Comparison of ENCODE assay signal across 13 mouse cellular contexts in genomic region chr8:105810245-105810786, GRCm38 (mm10). TPM values are rescaled to one million over a fixed set of nuclear protein-coding genes. Genes with fewer than 3 reads are reported as not detected.
DNase-seq lines count a peak whose midpoint lies in the region; ATAC-seq lines count a peak whose summit lies in the region.
"Had no signal": no experiment of that assay in that cellular context is flagged by ENCODE, and none has a peak within 500 bp of the region (broad histone marks: within the 10 kb centered on the region; RNA-seq: fewer than 3 reads in every experiment).

No protein-coding gene starts in this region.

- 75% methylated on average over 6 of the region's 6 CpGs for WGBS in heart, embryonic 16.5 days
- WGBS in liver, embryonic 16.5 days (ENCODE audit: insufficient replicate concordance), result 40% methylated on average over 6 of the region's 6 CpGs
- WGBS in hindbrain, embryonic 16.5 days, result 79% methylated on average over 6 of the region's 6 CpGs

- H3K9ac ChIP-seq in heart, embryonic 16.5 days (ENCODE audit: low read length), result 0 out of 2 replicates have a peak overlapping the region, but pooled peaks have one; percentile 9
- peak overlapping the region; percentile 35 for H3K9ac ChIP-seq in liver, embryonic 16.5 days (ENCODE audit: low read depth, low read length)
- no peak overlapping the region for H3K9ac ChIP-seq in hindbrain, embryonic 16.5 days (ENCODE audit: low read depth, low read length)
- H3K9ac ChIP-seq: forebrain, embryonic 13.5 days; intestine, embryonic 15.5 days; midbrain, embryonic 13.5 days had no signal

- no peak overlapping the region for H3K4me2 ChIP-seq in heart, embryonic 16.5 days (ENCODE audit: low read depth, low read length)
- peak overlapping the region; percentile 49 for H3K4me2 ChIP-seq in liver, embryonic 16.5 days (ENCODE audit: low read depth, low read length)
- H3K4me2 ChIP-seq in hindbrain, embryonic 16.5 days (ENCODE audit: low read length), result no peak overlapping the region
- H3K4me2 ChIP-seq: forebrain, embryonic 13.5 days; intestine, embryonic 15.5 days; midbrain, embryonic 13.5 days had no signal

- DNase-seq in heart, postnatal 10 days, result no peak
- DNase-seq in B cell, adult 2 months, result peak; percentile 44 to 50
- peak; percentile 50 for DNase-seq in T-cell, adult 2 months (ENCODE audit: low spot score)
- DNase-seq in left cerebral cortex, postnatal 10 days (ENCODE audit: extremely low spot score in 1 of 2, low spot score in 2 of 2), result no peak
- no peak for DNase-seq in cerebellum, adult 11 months
- DNase-seq: lung, adult 18-20 months had no signal

- H3K4me1 ChIP-seq in heart, embryonic 16.5 days (ENCODE audit: control insufficient read depth, insufficient read depth, low read length), result peaks cover 20% of the 10 kb centered on the region
- peaks cover 86% of the 10 kb centered on the region for H3K4me1 ChIP-seq in liver, embryonic 16.5 days (ENCODE audit: control insufficient read depth, low read depth, low read length)
- H3K4me1 ChIP-seq in hindbrain, embryonic 16.5 days (ENCODE audit: control insufficient read depth, insufficient read depth, low read depth, low read length), result no peaks in the 10 kb centered on the region; the same call in 1 of the 2 replicates
- H3K4me1 ChIP-seq: forebrain, embryonic 13.5 days; intestine, embryonic 15.5 days had no signal

- no peak for ATAC-seq in heart, embryonic 16.5 days (replicated peaks; ENCODE audit: extremely low read depth, insufficient read depth, low FRiP score)
- ATAC-seq in liver, embryonic 16.5 days (ENCODE audit: low read depth), result no peak; the same call in 1 of the 2 replicates
- ATAC-seq in hindbrain, embryonic 16.5 days, result no peak
- ATAC-seq: forebrain, embryonic 13.5 days; intestine, embryonic 15.5 days; midbrain, embryonic 13.5 days had no signal

- H3K27me3 ChIP-seq in heart, embryonic 16.5 days (ENCODE audit: control insufficient read depth, insufficient read depth, low read length), result no peaks in the 10 kb centered on the region
- H3K27me3 ChIP-seq in liver, embryonic 16.5 days (ENCODE audit: control insufficient read depth, insufficient read depth, low read depth, low read length), result no peaks in the 10 kb centered on the region
- no peaks in the 10 kb centered on the region for H3K27me3 ChIP-seq in hindbrain, embryonic 16.5 days (replicated peaks; ENCODE audit: control insufficient read depth, insufficient read depth, low read length)
- H3K27me3 ChIP-seq: forebrain, embryonic 13.5 days; intestine, embryonic 15.5 days; midbrain, embryonic 13.5 days had no signal

- intact Hi-C loops in heart, postnatal 10 days (cut with DNase I), result no loop called here
- intact Hi-C loops in left cerebral cortex, postnatal 10 days (cut with DNase I), result no loop called here

- no peaks in the 10 kb centered on the region for H3K9me3 ChIP-seq in heart, embryonic 16.5 days (replicated peaks; ENCODE audit: control insufficient read depth, low read length)
- H3K9me3 ChIP-seq in liver, embryonic 16.5 days (replicated peaks; ENCODE audit: control insufficient read depth, low read length), result no peaks in the 10 kb centered on the region
- H3K9me3 ChIP-seq in hindbrain, embryonic 16.5 days (ENCODE audit: control insufficient read depth, low read length), result no peaks in the 10 kb centered on the region
- H3K9me3 ChIP-seq: forebrain, embryonic 13.5 days; intestine, embryonic 15.5 days; midbrain, embryonic 13.5 days had no signal

- H3K27ac ChIP-seq in heart, embryonic 16.5 days (ENCODE audit: low read length), result peak overlapping the region; percentile 49; the same call in 1 of the 2 replicates
- H3K27ac ChIP-seq in liver, embryonic 16.5 days (ENCODE audit: low read length), result peak overlapping the region; percentile 51
- no peak overlapping the region for H3K27ac ChIP-seq in hindbrain, embryonic 16.5 days (ENCODE audit: low read depth, low read length)
- H3K27ac ChIP-seq: forebrain, embryonic 13.5 days; intestine, embryonic 15.5 days; midbrain, embryonic 13.5 days had no signal

- H3K36me3 ChIP-seq in heart, embryonic 16.5 days (ENCODE audit: control insufficient read depth, insufficient read depth), result peaks cover 3% of the 10 kb centered on the region; the same call in 1 of the 2 replicates
- H3K36me3 ChIP-seq in liver, embryonic 16.5 days (ENCODE audit: control insufficient read depth, insufficient read depth), result peaks cover 68% of the 10 kb centered on the region
- H3K36me3 ChIP-seq in hindbrain, embryonic 16.5 days (ENCODE audit: control insufficient read depth, insufficient read depth, low read length), result no peaks in the 10 kb centered on the region

- no peak overlapping the region for H3K4me3 ChIP-seq in heart, embryonic 16.5 days (ENCODE audit: low read length)
- H3K4me3 ChIP-seq in liver, embryonic 16.5 days (ENCODE audit: low read depth, low read length), result peak overlapping the region; percentile 25
- no peak overlapping the region for H3K4me3 ChIP-seq in hindbrain, embryonic 16.5 days (ENCODE audit: low read length)
- H3K4me3 ChIP-seq: forebrain, embryonic 13.5 days; intestine, embryonic 15.5 days; midbrain, embryonic 13.5 days had no signal

RNA-seq across cellular contexts. Expression of gene Ranbp10, which starts 16.8 kb away (rescaled TPM):
- polyA plus RNA-seq in heart, embryonic 16.5 days (2015; fragmentation: Nextera tagmentation; extraction: Ambion mirVana), result 8.3 and 9.2 TPM in 2 replicates
- 10 to 100 TPM; 24.2 to 24.5 TPM for total RNA-seq in heart, postnatal 10 days (2021)
- 44.3 and 50.1 TPM in 2 replicates for polyA plus RNA-seq in liver, embryonic 16.5 days (2015; fragmentation: Nextera tagmentation; extraction: Ambion mirVana)
- polyA plus RNA-seq in hindbrain, embryonic 16.5 days (2015; fragmentation: Nextera tagmentation; extraction: Ambion mirVana), result 8.9 and 9.3 TPM in 2 replicates
- 10 to 100 TPM; 23.0 to 23.7 TPM for total RNA-seq in left cerebral cortex, postnatal 10 days (2021)

RNA-seq across cellular contexts. Expression of gene Tsnaxip1, which starts 17.2 kb away (rescaled TPM):
- 0.43 and 0.64 TPM in 2 replicates for polyA plus RNA-seq in heart, embryonic 16.5 days (2015; fragmentation: Nextera tagmentation; extraction: Ambion mirVana)
- total RNA-seq in heart, postnatal 10 days (2021), result not detected
- polyA plus RNA-seq in liver, embryonic 16.5 days (2015; fragmentation: Nextera tagmentation; extraction: Ambion mirVana), result 0.07 TPM in 2 replicates
- polyA plus RNA-seq in hindbrain, embryonic 16.5 days (2015; fragmentation: Nextera tagmentation; extraction: Ambion mirVana), result 0.86 and 1.4 TPM in 2 replicates
- not detected for total RNA-seq in left cerebral cortex, postnatal 10 days (2021)
- polyA plus RNA-seq: intestine, embryonic 15.5 days; small intestine, adult 2 months had no signal

RNA-seq across cellular contexts. Expression of gene Cenpt, which starts 42.8 kb away (rescaled TPM):
- polyA plus RNA-seq in heart, embryonic 16.5 days (2015; fragmentation: Nextera tagmentation; extraction: Ambion mirVana), result 34.0 and 35.6 TPM in 2 replicates
- total RNA-seq in heart, postnatal 10 days (2021), result 1 to 10 TPM; 8.4 to 8.5 TPM
- polyA plus RNA-seq in liver, embryonic 16.5 days (2015; fragmentation: Nextera tagmentation; extraction: Ambion mirVana), result 19.1 and 20.5 TPM in 2 replicates
- polyA plus RNA-seq in hindbrain, embryonic 16.5 days (2015; fragmentation: Nextera tagmentation; extraction: Ambion mirVana), result 52.3 and 54.7 TPM in 2 replicates
- total RNA-seq in left cerebral cortex, postnatal 10 days (2021), result 10 to 100 TPM; 23.7 to 26.0 TPM

RNA-seq across cellular contexts. Expression of gene Thap11, which starts 44.6 kb away (rescaled TPM):
- polyA plus RNA-seq in heart, embryonic 16.5 days (2015; fragmentation: Nextera tagmentation; extraction: Ambion mirVana), result 49.0 and 50.9 TPM in 2 replicates
- 10 to 100 TPM; 27.5 to 31.9 TPM for total RNA-seq in heart, postnatal 10 days (2021)
- polyA plus RNA-seq in liver, embryonic 16.5 days (2015; fragmentation: Nextera tagmentation; extraction: Ambion mirVana), result 25.4 and 26.4 TPM in 2 replicates
- 52.5 and 55.9 TPM in 2 replicates for polyA plus RNA-seq in hindbrain, embryonic 16.5 days (2015; fragmentation: Nextera tagmentation; extraction: Ambion mirVana)
- total RNA-seq in left cerebral cortex, postnatal 10 days (2021), result 10 to 100 TPM; 33.2 to 34.9 TPM

RNA-seq across cellular contexts. Expression of gene Nutf2, which starts 50.1 kb away (rescaled TPM):
- polyA plus RNA-seq in heart, embryonic 16.5 days (2015; fragmentation: Nextera tagmentation; extraction: Ambion mirVana), result 132 and 194 TPM in 2 replicates
- 10 to 100 TPM; 41.9 to 46.2 TPM for total RNA-seq in heart, postnatal 10 days (2021)
- polyA plus RNA-seq in liver, embryonic 16.5 days (2015; fragmentation: Nextera tagmentation; extraction: Ambion mirVana), result 88.9 and 95.7 TPM in 2 replicates
- 118 and 158 TPM in 2 replicates for polyA plus RNA-seq in hindbrain, embryonic 16.5 days (2015; fragmentation: Nextera tagmentation; extraction: Ambion mirVana)
- 10 to 100 TPM; 28.7 to 38.1 TPM for total RNA-seq in left cerebral cortex, postnatal 10 days (2021)

Comparison
In these comparisons a context has a peak if more than half of its experiments do, and no peak if none do; other contexts are left out.
1. DNase-seq: peak in B cell, adult 2 months (2 of 2) and T-cell, adult 2 months (single experiment); none in heart, postnatal 10 days (0 of 2), left cerebral cortex, postnatal 10 days (0 of 2) and cerebellum, adult 11 months (single experiment).